Mouse (Mus musculus): ENCODE data around the gene Ryk. TPM values are rescaled to one million over a fixed set of nuclear protein-coding genes. Genes with fewer than 3 reads are reported as not detected.

Ryk gene
- polyA plus RNA-seq, 2 experiments from 2014 or later, result 0.95 to 1.2 TPM

DNA sequence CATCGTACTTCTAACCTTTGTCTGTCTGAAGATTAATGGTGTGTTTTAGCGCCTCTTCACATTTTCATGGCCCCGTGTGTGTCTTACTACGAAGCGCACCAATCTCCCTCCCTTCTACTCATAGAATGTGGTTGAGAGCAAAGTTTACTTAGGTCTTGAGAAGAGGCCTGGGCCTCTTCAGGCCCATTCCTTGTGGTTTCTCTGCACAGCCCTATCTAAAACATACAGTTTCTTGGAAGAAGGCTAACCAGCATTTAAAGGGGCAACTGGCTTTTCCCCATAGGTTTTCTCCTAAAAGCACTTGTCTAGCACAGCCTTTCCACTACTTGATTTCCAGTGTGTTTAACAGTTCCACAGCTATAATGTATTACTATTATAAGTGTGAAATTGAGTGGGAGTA, 24.7 kb downstream of the Ryk start:
- no peak for ATAC-seq

DNA sequence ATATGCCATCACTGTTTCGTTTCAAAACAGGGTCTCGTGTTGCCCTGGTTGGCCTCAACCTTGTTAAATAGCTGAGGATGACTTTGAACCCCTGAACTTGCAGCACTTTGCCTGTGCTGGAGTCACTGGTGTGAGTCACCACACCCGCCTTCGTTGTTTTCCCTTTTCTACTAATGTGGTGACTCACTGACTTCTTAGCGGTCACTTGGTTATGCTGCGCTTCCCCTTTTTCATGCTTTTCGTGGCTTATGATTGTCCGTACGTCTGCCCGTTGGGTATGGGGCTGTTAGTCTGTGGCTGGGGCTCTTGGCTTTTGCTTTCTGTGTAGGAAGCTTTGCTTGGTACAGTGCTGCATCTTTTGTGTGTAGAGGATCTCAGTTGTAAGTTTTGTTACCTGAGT, 25.2 kb downstream of the Ryk start:
- no peak for ATAC-seq

DNA sequence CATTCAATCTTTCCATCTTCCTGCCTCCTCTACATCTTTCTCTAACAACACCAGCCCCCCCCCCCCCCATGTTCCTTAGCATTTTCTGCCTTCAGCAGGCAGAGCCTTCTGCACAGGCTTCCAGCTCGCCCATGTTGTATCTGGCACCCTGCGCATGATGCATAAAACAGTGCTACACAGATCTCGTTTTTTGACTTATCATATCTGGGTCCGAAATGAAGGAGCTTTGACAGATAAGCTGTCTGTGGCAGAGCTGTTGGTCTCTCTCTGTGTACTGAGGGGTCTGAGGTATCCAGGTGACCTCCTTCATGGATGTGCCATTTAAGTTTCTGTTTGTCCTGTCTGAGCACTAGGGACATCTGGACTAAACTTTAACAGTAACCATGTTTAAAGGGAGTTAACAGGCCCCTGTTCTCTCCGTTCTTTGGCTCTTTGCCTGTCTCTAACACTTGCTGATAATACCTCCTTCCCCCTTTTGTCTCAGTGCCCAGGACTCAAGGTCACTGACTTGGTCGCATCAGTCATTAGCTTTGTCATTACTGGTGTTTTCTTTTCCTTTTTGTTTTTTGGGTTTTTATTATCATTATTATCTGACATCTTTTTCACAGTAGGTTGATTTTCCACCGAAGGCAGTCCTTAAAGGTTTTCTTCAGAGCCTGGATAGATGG, 26.2 kb downstream of the Ryk start:
- no peak for ATAC-seq

DNA sequence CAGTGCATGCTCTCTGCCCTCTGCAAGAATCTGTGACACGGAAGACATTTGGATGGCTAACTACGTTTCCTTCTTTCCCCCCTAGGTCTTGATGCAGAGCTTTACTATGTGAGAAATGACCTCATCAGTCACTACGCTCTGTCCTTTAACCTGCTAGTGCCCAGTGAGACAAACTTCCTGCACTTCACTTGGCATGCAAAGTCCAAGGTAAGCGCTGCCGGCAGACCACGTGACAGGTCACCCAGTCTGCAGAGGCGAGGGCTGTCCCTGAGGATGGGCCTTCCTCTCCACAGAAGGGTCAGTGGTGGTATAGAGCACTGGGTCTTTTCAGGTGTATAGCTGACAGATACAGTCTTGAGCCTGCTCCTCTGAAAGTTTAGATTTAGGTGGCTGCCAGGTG, 27.1 kb downstream of the Ryk start:
- ATAC-seq, result no peak

DNA sequence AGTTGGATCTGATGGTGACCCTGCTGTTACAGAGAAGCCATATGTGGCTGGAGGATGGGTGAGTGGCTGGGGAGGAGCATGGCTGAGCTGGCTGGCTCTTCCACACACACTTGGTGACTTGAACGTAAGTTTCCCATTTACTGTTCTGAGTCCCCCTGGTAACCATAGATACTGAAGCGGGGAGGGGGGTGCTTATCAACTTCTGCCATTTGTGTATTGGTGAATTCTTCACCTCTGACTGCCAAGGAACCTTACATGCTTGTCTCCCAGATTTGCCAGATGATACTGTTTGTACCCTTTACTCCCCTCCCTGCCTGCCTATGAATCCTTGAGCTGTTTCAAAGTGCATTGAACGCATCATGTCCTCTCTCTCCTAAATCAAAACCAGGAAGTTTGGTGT, 27.5 kb downstream of the Ryk start:
- no peak for ATAC-seq

DNA sequence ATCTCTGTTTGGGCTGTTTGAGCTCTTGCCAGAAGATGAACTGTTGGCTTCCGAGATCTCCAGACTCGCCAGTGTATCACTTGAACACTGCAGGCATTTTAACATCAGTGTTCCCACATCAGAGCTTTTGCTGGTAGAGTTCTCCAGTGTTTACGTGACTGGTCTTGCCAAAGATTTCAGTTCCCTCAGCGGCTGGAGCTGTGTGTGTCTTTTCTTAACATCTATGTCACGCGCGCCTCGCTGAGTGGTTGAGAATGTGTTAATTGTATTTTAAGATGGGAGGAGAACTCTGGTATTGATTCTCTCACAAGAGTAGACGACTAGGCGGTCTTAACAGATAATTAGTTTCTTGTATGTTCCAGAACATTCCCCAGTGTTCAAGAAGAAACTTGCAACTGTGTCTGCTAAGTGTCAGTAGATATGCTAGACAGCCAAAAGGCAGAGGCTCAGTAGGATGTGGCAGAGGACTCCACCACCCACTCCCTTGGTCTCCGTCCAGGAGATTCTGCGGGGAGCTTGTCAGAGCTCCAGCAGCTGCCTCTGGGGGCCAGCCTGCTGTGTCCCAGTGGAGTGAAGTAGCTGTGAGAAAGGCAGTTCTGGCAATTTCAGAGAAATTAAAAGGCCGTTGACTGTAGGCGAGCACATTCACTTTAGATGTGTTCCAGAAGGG, 29.3 kb downstream of the Ryk start:
- no peak for ATAC-seq

DNA sequence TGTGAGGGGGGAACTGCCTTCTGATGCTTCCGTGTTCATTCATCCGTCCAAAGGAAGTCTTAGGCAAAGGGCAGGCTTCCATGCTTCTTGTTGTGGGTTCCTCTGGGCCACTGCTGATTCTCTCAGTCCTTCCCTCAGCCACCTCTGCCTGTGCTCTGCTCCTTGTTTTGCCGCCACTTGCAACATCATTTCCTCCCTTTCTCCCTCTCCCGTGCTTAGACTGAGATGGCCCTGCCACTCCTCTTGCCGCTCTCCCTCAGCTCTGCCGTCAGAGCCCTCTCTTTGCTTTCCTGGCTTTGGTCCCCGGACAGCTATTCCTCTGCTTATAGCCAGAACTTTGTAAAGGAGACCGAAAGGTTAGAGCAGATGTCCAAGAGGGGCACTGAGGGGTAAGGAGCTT, 30.2 kb downstream of the Ryk start:
- ATAC-seq, result no peak

DNA sequence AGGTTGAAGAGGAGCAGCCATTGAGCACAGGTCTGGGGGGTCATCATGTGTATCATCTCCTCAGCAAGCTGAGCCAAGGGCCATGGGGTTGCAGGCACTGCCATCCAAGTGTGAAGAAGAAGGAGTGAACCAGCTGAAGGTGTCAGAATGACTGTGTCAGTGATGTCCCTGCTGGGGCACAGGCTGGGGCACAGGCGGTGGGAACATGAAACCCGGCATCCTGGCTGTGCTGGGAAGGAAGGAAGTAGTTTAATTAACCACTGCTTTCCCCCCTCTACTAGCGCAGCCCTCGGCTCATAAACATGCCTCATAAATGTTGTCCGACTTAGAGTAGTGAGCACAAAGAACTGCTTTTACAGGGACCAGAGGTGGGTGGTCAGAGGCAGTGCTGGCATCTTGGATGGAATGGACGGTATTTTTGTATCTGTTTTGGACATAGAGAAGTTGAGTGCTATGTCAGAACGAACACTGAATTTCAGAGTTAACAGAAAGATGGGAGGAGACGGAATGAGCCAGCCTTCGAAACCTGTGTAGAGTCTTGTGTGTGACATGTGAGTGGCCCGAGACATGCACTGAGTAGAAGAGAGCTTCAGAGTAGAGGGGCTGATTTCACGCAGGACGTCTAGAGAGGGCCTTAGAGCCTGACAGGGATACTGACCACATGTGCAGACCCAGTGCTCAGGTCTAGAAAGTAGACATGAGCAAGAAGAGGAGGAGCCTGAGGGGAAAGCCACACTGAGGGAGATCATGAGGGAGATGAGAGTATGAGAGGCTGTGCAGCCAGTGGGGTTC, 31.4 kb downstream of the Ryk start:
- no peak for ATAC-seq

DNA sequence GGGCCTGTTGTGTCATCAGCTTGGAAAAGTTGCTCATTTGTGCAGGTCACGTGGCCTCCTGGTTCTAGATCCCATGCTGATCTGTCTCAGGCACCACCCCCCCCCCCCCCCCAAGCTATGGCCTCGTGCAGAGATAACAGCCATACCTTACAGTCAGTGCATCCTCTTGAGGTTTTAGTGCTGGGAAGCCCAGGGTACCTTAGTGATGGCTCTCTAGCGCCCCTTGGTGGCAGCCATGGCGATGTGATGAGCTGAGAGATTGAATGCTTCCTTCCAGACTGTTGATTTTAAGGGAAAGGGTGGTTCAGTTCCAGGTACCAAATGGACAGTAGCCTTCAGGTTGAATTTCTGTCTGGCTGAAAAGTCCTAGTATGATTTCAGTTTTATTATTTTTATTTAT, 32.2 kb downstream of the Ryk start:
- ATAC-seq, result peak; percentile 61

DNA sequence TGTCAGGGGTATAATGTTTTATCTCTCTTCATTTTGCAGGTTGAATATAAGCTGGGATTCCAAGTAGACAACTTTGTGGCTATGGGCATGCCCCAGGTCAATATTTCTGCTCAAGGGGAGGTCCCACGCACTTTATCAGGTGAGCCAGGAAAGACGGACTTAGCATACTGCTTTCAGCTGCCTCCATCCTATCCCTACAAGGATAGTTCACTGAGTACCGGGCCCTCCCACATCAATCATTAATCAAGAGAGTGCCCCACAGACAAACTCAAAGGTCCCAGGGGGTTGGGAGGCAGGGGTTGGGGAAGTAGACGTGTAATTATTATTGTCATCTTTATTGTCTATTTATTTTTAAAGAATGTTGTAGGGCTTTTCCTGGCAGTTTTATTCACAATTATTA, 32.8 kb downstream of the Ryk start:
- ATAC-seq, result no peak

DNA sequence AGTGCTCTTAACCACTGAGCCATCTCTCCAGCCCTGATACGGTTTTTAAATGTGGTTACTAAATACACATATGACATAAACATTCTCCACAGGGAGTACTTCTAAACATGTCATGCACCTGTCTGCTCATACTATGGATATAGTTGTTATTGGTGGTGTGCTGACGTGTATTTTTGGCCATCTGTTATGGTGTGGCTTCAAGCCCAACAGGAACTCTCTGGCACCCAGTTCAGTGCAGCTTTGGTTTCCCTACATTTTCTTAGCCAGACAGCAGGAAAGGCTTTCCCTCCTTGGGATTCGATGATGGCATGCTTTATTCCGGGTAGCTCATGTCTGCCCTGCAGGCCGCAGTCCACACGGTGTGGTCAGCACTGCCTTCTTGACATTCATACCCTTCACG, 33.7 kb downstream of the Ryk start:
- ATAC-seq, result no peak

DNA sequence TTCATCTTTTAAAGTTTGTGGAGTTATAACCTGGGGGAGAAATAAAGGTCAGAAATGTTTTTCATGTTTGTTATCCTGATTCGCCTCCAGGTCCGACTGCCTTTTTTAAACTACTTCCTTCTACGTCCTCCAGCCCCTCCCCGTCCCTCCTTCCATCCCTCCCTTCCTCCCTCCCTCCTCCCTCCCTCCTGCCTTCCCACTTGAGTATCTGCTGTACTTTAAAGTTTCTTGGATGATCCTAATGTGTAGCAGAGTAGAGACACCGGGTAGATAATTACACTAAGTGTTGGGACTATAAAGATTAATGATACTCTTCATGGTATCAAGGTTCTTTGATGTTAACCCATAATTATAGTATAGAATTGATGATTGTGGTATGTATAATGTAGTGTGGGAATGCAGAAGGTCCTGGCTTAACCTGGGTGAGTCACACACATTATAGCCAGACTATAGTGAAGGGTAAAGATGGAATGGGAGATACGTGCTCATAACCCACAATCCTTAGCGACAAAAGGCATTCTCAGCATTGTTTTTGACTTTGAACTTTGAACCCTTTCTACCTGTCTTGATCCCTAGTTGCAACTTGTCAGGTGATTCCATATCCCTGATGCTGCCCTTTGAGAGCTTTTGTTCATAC, 41.5 kb downstream of the Ryk start:
- no peak for ATAC-seq

DNA sequence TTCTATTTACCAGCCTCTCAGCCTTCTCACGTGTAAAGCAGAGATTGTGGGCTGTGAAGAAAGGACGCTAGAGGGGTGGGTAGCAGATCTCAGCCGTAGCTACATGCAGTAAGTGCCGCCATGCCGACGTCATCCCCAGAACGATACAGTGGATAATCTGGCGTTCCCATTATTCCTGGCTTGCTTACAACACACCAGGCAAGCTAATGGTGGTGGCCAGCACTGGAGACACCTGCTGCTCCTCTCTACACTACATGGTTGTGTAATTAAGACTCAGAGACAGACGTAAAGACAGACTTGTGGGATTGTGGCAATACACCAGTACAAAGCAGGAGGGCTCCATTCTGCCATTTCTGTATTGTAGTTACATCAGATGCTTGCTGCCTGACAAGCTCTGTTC, 43.2 kb downstream of the Ryk start:
- ATAC-seq, result no peak

DNA sequence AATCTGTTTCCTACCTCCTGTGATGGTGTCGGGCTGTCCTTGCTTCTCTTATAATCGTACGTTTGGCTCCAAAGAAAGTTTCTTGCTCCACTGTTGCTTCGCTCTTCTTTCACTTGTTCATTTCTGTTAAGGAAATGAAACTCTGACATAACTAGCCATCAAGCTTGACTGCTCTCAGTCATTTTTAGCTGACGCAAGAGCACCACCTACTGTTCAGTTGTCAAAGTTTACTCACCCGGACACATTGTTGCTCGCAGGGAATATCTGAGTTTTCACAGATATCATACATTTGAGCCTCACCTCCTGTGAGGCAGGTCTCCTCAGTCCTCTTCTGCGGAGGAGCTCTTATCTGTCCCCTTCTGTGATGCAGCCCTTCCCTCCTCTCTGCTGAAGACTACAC, 44.8 kb downstream of the Ryk start:
- ATAC-seq, result peak; percentile 68

DNA sequence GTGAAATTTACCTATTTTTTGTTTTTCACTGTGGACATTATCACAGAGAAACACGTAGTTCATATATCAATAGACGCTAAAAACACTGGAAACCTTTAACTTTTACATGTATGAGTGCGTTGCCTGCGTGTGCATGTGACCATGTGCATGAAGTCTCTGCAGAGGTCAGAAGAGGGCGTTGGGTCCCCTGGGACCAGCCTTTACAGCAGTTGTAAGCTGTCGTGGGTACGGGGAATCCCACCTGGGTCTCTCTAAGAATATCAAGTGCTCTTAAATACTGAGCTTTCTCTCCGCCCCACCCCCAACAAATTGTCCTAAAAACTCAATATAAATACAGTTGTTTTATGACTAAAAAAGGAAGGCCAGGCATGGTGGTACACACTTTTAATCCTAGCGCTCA, 50.0 kb downstream of the Ryk start:
- ATAC-seq, result no peak

DNA sequence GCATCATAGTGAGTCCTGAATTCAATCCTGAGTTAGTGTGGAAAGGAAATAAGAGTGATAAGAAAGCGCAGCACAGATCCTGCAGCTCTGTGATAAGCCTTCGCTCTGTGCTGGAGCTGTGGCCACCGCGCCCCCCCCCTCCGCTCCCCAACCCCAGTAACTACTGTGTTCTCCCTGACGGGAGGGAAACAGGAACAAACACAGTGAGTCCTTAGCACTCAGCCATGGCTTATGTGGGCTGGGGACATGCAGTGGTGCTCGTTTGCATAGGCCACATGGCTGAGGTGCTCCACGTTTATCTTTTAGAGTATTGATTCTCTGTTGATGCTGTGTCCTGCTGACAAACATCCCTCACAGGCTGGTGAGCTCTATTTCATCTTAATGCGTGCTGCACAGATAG, 55.4 kb downstream of the Ryk start:
- ATAC-seq, result no peak

DNA sequence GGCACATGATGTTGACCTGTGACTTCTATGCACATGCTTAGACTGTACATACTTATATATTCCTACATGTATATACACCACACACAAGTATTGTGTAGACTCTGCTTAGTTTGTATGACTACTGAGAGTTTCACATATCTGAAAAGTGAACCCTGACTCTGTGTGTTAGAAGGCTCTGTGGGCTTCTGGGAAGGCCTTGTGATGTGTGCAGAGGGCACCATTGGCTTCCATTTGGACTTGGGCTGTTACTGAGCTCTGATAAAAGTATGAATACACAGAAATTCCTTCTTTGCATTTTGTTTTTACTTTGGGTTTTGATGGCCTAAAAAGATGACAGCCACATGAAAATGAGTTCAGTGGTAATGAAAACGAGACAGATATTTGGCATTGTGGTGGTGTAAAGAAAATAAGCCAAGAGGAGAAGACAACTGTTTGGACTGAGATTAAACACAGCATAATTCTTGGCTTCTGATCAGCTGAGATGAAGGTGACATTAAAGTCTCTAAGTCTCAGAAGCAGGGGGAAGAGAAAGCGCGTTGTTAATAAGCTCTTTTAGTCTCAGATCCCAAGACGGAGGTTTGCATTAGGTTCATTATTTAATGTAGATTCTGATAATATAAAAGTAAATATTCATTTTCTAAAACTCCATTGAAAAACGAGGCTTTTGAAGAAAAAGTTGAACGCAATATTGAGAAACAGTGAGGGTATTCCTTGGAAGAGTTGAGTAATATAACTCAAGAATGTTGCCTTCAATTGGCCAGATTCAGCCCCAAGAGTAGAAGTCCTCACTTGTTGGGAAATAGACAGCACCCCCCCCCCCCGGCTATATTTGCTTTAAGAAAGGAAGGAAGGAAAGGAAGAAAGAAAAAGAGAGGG, 58.0 kb downstream of the Ryk start:
- no peak for ATAC-seq

DNA sequence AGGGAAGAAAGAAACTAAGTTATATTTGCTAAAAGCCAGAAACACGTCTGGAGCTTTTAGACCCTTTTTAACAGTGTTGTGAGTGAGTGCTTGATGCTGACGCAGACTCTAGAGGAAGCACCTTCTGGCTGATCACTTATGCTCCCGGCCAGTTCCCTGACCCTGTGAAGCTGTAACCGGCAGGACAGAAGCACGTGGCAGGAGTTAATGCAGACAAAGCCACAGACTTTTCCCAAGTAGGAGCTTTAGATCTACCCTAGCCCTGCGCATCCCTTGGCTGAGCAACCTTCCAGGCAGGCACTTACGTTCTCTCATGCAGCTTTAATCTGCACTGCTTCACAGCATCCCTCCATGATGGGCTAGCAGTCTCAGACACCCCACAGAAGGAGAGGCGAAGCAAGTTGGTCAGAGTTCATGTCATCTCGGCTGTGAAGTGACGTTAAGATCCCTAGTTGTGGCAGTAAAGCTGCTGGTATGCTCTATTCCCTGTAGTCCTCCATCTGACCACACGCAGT, 58.7 kb downstream of the Ryk start:
- no peak for ATAC-seq

DNA sequence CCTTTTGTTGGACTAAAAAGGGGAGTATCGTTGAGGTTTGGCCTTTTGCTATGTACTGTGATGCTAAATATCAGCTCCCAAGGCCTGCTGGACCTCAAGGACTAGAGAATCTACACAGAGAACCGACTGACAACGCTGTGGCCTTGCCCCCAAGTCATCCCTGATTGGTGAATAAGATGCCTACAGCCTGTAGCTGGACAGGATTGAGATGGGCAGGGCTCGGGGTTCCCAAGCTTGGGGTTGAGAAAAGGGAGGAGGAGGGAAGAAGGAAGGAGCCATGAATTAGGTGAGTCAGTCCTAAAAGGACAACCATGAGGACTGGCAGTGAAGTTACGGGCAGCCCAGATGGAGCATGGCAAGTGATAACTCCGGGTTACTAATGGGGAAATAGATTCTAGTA, 65.2 kb downstream of the Ryk start:
- no peak for ATAC-seq

DNA sequence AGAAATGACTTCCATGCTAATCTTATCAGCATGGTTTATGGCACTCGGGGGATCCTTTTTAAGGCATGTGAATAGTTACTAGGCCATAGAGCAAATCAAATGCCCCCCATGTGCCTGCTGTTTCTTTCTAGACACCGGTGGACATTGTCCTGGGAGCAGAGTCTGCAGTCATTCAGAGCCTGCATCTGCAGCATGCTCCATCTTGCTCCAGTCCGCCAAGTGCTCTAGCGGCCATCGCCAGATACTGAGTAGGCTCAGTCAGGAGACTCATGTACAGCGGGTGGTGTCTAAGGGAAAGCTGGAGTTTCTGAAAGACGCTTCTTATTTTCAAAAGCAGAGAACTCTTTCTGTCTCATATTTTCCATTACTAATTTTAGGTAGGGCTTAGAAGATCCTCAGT, 67.6 kb downstream of the Ryk start:
- ATAC-seq, result no peak

DNA sequence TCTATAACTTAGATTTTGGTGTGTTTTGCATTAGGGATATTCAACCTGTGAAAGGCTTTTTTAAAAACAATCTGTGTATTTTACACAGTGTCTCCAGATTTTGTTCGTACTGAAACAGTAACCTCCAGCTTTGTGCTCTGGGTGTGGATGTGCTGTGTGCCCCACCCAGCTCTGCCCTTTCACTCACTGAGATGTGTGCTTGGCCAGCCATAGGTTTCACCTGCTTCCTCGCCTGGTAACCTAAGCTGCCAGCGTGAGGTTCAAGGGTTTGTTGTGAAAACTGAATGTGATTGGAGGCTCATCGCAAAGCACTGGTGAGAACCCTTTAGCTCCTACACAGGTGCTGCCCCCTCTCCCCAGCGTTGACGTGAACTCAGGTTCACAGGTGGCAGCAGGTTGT, 70.2 kb downstream of the Ryk start:
- no peak for ATAC-seq

DNA sequence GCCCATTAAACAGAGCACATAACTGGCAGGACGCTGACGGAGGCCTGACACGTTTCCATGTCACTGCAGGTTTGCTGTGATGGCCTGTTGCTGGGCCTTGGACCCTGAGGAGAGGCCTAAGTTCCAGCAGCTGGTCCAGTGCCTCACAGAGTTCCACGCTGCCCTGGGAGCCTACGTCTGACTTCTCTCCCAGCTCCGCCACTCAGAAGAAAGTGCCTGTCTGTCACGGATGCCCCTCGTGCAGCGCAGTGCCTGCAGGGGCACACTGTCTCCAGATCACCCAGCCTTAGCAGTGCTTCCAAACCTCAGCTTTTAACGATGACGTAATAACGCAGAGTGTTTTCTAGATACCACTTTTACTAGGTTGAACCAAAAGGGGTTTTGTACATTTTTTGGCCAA, 72.1 kb downstream of the Ryk start:
- no peak for ATAC-seq
